Mouse (Mus musculus) stomach, postnatal 0 days (tissue): ENCODE results near the gene Cog2. TPM values are rescaled to one million over a fixed set of nuclear protein-coding genes. Genes with fewer than 3 reads are reported as not detected.

Source experiments
- ATAC-seq: fragments of 200-750 bp; cut with Nextera tagmentation; 2 replicates; pipeline ENCODE4 v1.8.0; 2017; ENCODE audit not compliant: low FRiP score, low TSS enrichment
- DNase-seq: peaks from one replicate; pipeline ENCODE4 v3.0.0-alpha.2; 2016; ENCODE audit warnings: low spot score
- H3K27ac ChIP-seq: fragments of 300-500 bp; sonication (generic); replicated peaks from 2 replicates; pipeline ENCODE4 v1.5.1; 2014; ENCODE audit warnings: mild to moderate bottlenecking, control low read depth
- H3K27me3 ChIP-seq: fragments of 300-500 bp; sonication (generic); 2 replicates; pipeline ENCODE4 v1.6.1; 2014; ENCODE audit warnings: low read length; ENCODE audit not compliant: control insufficient read depth, insufficient read depth
- H3K36me3 ChIP-seq: fragments of 300-500 bp; sonication (generic); 2 replicates; pipeline ENCODE4 v1.6.1; 2014; ENCODE audit warnings: low read length, mixed read lengths; ENCODE audit not compliant: control insufficient read depth, insufficient read depth
- H3K4me1 ChIP-seq: fragments of 300-500 bp; sonication (generic); replicated peaks from 2 replicates; pipeline ENCODE4 v1.6.1; 2014; ENCODE audit warnings: antibody characterized with exemption; ENCODE audit not compliant: control insufficient read depth, insufficient read depth
- H3K4me2 ChIP-seq: fragments of 300-500 bp; sonication (generic); replicated peaks from 2 replicates; pipeline ENCODE4 v1.6.1; 2014; ENCODE audit warnings: low read depth, mild to moderate bottlenecking, control low read depth, moderate library complexity
- H3K4me3 ChIP-seq: fragments of 300-500 bp; sonication (generic); 2 replicates; pipeline ENCODE4 v1.5.1; 2014; ENCODE audit warnings: low read depth, low read length, control low read depth
- H3K9ac ChIP-seq: fragments of 300-500 bp; sonication (generic); 2 replicates; pipeline ENCODE4 v1.6.1; 2014; ENCODE audit warnings: mild to moderate bottlenecking, low read length, control low read depth, mixed read lengths
- H3K9me3 ChIP-seq: fragments of 300-500 bp; sonication (generic); 2 replicates; pipeline ENCODE4 v1.6.1; 2016; ENCODE audit warnings: low read length; ENCODE audit not compliant: control insufficient read depth
- CTCF ChIP-seq: IDR thresholded peaks from 2 replicates; pipeline ENCODE4 v1.5.1; 2016; ENCODE audit warnings: antibody characterized with exemption, low read depth, mild to moderate bottlenecking, moderate library complexity
- EP300 ChIP-seq: optimal IDR thresholded peaks from 2 replicates; pipeline ENCODE3; 2016; ENCODE audit warnings: antibody characterized with exemption
- WGBS: fragments of 180-500 bp; shearing (Covaris S2); extraction: QIAGEN DNeasy Blood & Tissue Kit; methylation state at CpG from one replicate; pipeline ENCODE4 v1.1.7; 2014; 5-methylcytosine and 5-hydroxymethylcytosine counted together
- polyA plus RNA-seq: library from polyadenylated mRNA; unstranded; fragments of >200 nt; fragmentation: Nextera tagmentation; extraction: Ambion mirVana; gene quantifications from 2 replicates; pipeline ENCODE4 v1.2.1, GENCODE M21; 2015

Cog2 gene
- polyA plus RNA-seq, 1 experiment from 2014 or later = 23.3 TPM

DNA sequence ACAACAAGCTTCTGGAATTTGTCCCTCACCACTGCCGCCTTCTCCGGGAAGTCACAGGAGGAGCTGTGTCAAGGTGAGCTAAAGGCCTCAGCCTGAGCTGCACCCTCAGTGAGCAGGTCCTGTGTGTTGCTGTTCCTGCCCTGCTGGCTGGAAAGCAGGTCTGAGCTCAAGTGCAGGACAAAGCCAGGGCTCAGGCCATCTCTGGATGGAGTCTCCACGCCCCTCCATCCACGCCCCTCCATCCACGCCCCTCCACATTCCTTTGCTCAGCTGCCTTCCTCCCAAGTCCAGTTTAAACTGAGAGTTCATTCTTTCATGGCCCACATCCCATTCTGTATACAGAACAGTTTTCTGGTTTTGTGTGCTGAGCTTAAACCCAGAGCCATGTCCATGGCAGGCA lies 14.9 kb downstream of the Cog2 start:
- H3K27ac ChIP-seq = no peak overlapping the region

DNA sequence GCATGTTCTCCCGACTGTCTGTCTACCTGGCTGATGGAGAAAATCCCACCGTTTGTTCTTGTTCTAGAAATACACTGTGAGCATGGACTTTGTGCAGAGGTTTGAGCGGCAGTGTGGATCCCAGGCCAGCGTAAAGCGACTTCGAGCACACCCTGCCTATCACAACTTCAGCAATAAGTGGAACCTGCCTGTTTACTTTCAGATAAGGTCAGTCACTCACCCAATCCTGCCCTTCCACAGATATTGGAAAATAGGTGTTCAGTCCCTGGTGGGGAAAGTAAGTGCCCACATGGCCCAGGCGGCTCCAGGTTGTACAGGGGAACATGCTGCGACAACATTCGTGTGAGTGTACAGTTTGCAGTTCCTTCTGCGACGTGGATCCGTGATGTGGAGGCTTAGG lies 20.3 kb downstream of the Cog2 start:
- Histone ChIP-seq H3K4me3 (no peak overlapping the region), H3K4me2 (no peak overlapping the region), H3K9ac (no peak overlapping the region), H3K9me3 (no peaks in the 10 kb centered on the region), H3K27ac (no peak overlapping the region), H3K4me1 (no peaks in the 10 kb centered on the region), H3K27me3 (no peaks in the 10 kb centered on the region), H3K36me3 (peaks cover 38% of the 10 kb centered on the region)
- peak; percentile 74 for ATAC-seq
- 79% methylated on average over 12 of the region's 12 CpGs for WGBS
- TF ChIP-seq CTCF (no peak), EP300 (no peak)
- DNase-seq = peak; percentile 50

More for the DNA sequence above, 14.9 kb downstream of the Cog2 start:
- Histone ChIP-seq H3K27me3 (no peaks in the 10 kb centered on the region), H3K9me3 (no peaks in the 10 kb centered on the region), H3K4me3 (no peak overlapping the region), H3K4me1 (no peaks in the 10 kb centered on the region), H3K36me3 (peaks cover 22% of the 10 kb centered on the region), H3K9ac (no peak overlapping the region), H3K4me2 (no peak overlapping the region)
- TF ChIP-seq CTCF = no peak
- no peak for TF ChIP-seq EP300
- ATAC-seq (no peak), DNase-seq (no peak)
- 76% methylated on average over 5 of the region's 5 CpGs for WGBS

DNA sequence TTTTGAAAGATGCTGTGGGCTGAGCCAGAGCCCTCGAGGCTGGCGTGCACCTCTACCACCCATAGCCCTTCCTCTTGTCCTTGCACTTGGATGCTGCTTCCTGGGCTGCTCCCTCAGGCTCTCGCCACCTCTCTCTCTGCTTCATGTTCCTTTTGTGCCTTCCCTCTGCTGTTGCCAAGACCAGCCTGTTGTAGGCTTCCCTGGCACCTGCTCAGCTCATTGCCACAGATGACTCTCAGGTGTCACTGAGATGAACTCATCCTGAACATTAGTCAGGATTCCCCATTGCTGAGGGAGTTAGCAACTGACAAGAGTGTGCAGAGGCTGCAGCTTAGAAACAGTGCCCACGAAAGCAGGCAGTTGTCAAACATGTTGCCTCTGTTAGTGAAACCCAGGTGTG lies 21.4 kb downstream of the Cog2 start:
- ATAC-seq (no peak), DNase-seq (no peak)
- WGBS = 96% methylated on average over 4 of the region's 4 CpGs
- Histone ChIP-seq H3K27ac (no peak overlapping the region), H3K4me3 (no peak overlapping the region), H3K36me3 (peaks cover 42% of the 10 kb centered on the region), H3K27me3 (no peaks in the 10 kb centered on the region), H3K4me1 (no peaks in the 10 kb centered on the region), H3K4me2 (no peak overlapping the region), H3K9ac (no peak overlapping the region), H3K9me3 (no peaks in the 10 kb centered on the region)
- TF ChIP-seq EP300 (no peak), CTCF (no peak)

DNA sequence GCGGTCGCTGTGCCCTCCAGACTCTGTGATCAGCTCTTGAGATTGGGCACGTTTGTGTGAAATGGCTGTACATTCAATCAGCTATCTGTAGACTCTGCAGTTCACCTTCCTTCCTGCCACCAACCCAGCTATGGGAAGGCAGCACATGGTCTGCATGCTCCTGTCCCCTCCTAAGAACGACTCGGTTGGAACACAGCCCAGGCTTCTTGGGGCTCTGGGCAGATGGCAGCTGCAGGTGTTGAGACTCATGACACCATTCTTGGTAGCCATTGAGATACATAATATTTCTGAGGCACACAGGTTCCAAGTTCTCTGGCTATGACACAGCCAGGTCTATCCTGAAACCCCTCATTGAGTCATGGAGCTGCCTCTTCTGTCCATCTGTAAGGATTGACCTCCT lies 22.7 kb downstream of the Cog2 start:
- Histone ChIP-seq H3K4me1 (no peaks in the 10 kb centered on the region), H3K9ac (no peak overlapping the region), H3K9me3 (no peaks in the 10 kb centered on the region), H3K27ac (no peak overlapping the region), H3K4me2 (no peak overlapping the region), H3K36me3 (peaks cover 47% of the 10 kb centered on the region), H3K27me3 (no peaks in the 10 kb centered on the region), H3K4me3 (no peak overlapping the region)
- no peak for DNase-seq
- 96% methylated on average over 5 of the region's 5 CpGs for WGBS
- no peak for ATAC-seq
- TF ChIP-seq EP300 (no peak), CTCF (no peak)

DNA sequence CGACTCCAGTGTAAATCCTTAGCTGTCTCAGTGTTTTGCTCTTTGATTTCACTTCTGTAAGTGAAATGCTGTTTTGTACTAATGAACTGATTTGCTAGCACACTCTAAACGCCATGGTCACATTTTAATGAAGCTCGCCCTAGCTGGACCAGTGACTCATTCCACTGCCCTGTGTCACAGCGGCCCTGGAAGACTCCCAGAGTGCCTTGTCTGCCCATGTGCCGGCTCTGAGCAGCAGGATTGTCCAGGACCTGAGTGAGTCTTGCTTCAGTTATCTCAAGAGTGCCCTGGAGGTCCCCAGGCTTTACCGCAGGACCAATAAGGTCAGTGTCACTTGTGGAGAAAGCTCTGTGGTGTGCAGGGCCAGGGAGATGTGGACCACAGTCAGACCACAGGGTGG lies 25.8 kb downstream of the Cog2 start:
- Histone ChIP-seq H3K4me3 (no peak overlapping the region), H3K27me3 (no peaks in the 10 kb centered on the region), H3K9ac (no peak overlapping the region), H3K4me1 (no peaks in the 10 kb centered on the region), H3K27ac (no peak overlapping the region), H3K9me3 (no peaks in the 10 kb centered on the region), H3K4me2 (no peak overlapping the region), H3K36me3 (peaks cover 53% of the 10 kb centered on the region)
- TF ChIP-seq CTCF (no peak), EP300 (no peak)
- no peak for DNase-seq
- 84% methylated on average over 6 of the region's 6 CpGs for WGBS
- no peak for ATAC-seq

DNA sequence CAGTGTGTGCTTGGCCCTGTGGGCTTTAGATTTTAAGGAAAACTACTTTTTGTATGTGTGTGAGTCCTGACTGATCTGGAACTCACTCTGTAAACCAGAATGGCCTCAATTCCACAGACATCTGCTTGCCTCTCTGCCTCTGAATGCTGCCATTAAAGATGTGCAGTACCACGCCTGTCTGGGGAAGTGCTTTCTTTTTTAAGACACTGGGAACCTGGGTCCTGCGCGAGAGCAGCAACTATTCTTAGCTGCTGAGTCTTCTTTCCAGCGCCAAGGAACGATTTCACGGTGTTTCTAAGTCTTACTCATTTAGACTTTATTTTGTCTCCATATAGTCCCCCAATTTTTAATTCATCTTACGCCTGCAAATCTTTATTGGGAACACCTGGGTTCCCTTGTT lies 26.2 kb downstream of the Cog2 start:
- DNase-seq (no peak), ATAC-seq (no peak)
- H3K4me2 ChIP-seq = no peak overlapping the region
- no peaks in the 10 kb centered on the region for H3K9me3 ChIP-seq
- no peak overlapping the region for H3K4me3 ChIP-seq
- H3K27ac ChIP-seq = no peak overlapping the region
- H3K36me3 ChIP-seq = peaks cover 50% of the 10 kb centered on the region
- H3K4me1 ChIP-seq = no peaks in the 10 kb centered on the region
- H3K9ac ChIP-seq = no peak overlapping the region
- WGBS = 89% methylated on average over 7 of the region's 7 CpGs
- no peaks in the 10 kb centered on the region for H3K27me3 ChIP-seq
- TF ChIP-seq CTCF (no peak), EP300 (no peak)
